Mouse (Mus musculus): ENCODE results near the gene Syne2. TPM values are rescaled to one million over a fixed set of nuclear protein-coding genes. Genes with fewer than 3 reads are reported as not detected.
"Not testable (repeated sequence)": the region's sequence is repeated elsewhere in the genome, so short reads cannot be mapped to it uniquely, and the experiment has no call there.

The Syne2 gene
- 137 TPM in 2 replicates for polyA plus RNA-seq (2015; fragmentation: Nextera tagmentation; extraction: Ambion mirVana)

DNA sequence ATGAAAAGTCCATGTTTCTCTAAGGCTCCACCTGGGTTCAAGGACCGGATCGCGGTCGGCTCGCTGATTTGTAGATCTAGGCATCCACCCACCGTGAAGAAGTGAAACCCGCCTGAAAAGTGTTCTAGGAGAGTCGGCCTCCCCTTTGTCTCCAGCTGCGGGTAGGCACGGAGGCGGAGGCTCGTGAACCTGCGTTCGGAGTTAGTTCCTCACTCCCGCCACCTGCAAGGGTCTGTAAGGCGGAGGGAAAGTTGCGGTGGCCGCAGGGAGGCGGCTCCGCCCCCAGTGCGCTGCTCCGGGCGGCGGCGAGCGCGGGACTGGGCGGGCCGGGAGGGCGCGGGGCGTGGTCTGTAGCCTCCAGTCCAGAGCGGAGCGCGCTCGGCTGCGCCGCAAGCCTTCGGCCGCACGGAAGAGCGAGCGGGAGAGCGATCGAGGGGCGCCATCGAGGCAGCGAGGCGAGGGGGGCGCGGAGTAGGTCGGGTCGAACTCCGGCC lies at the start of gene Syne2:
Syne2 (plus strand) TSS at position 176 of the 494 bp plus-strand sequence.
- peaks cover 41% of the 10 kb centered on the region for H3K4me1 ChIP-seq
- no peaks in the 10 kb centered on the region for H3K9me3 ChIP-seq (replicated peaks)
- no peaks in the 10 kb centered on the region for H3K27me3 ChIP-seq
- peak; percentile 97 for ATAC-seq
- peak within 1 kb of the TSS; percentile 86 for H3K27ac ChIP-seq
- peak within 1 kb of the TSS; percentile 96 for H3K9ac ChIP-seq
- peak within 1 kb of the TSS; percentile 69 for H3K4me2 ChIP-seq
- peak within 1 kb of the TSS; percentile 91 for H3K4me3 ChIP-seq
- WGBS, result under 1% methylated on average over 51 of the region's 54 CpGs
- H3K36me3 ChIP-seq (ENCODE audit: poor library complexity, severe bottlenecking), result no peaks in the 10 kb centered on the region

DNA sequence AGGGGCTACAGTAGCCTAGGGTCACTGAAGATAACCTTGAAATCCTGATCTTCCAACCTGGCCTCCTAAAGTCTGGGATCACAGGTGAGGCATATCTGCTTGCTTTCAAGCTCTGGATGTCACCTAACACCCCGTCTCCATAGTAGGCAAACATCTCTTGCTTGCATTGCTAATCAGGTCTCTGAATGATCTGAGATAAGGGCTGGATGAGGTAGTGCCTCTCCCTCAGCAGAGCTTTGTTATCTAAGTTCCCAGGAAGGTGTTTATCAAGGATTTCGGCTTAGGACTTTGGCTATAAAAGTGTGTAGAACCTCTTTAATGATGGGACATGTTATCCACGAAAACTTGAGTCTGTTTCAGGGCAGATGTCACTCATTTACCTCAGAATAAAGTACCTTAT lies 46.5 kb upstream of the Syne2 start:
- Histone ChIP-seq H3K36me3 (ENCODE audit: poor library complexity, severe bottlenecking) (no peaks in the 10 kb centered on the region), H3K27me3 (no peaks in the 10 kb centered on the region), H3K4me1 (no peaks in the 10 kb centered on the region), H3K9me3 (replicated peaks) (no peaks in the 10 kb centered on the region), H3K4me2 (no peak overlapping the region), H3K4me3 (no peak overlapping the region), H3K27ac (no peak overlapping the region), H3K9ac (no peak overlapping the region)
- ATAC-seq, result no peak
- 75% methylated on average over 3 of the region's 3 CpGs for WGBS

DNA sequence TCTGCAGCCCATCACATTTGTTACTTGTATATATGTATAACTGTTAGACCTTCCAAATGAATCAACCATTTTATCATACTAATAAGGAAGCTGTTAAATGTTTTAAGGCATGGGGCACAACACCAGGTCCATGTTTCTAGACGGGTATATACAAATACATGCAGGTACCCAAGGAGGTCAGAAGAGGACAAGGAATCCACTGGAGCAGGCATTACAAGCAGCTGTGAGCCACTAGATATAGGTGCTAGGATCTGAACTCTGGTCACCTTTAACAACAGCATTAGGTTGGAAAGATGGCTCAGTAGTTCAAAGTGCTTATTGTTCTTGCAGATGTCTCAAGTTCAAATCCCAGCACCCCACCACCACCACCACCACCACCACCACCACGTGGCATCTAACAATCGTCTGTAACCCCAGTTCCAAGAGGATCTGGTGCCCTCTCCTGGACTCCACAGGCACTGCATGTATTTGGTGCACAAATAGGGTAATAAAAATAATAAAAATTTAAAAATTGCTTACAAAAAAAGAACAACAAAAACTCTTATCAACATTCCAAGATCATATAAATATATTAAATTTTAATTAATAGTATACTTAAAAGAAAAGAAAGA lies 45.4 kb upstream of the Syne2 start:
- 31% methylated on average over 3 of the region's 3 CpGs for WGBS
- H3K36me3 ChIP-seq (ENCODE audit: poor library complexity, severe bottlenecking), result no peaks in the 10 kb centered on the region
- H3K27me3 ChIP-seq, result no peaks in the 10 kb centered on the region
- H3K4me2 ChIP-seq, result no peak overlapping the region
- no peak overlapping the region for H3K4me3 ChIP-seq
- no peaks in the 10 kb centered on the region for H3K9me3 ChIP-seq (replicated peaks)
- no peaks in the 10 kb centered on the region for H3K4me1 ChIP-seq
- H3K9ac ChIP-seq, result no peak overlapping the region
- no peak for ATAC-seq
- H3K27ac ChIP-seq, result no peak overlapping the region

DNA sequence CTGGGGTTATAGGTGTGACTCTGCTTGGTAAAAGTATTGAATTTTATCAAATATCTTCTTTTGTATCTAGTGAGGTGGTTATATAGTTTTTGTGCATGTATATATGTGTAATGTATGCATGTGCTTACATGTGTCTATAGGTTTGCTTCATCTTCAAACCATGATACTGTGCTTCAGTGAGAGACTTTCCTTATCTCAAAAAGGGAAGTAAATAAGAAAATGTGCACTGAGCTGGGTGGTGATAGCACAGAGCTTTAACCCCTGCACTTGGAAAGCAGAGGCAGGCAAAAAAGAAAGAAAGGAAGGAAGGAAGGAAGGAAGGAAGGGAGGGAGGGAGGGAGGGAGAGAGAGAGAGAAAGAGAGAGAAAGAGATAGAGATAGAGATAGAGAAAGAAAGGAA lies 36.5 kb upstream of the Syne2 start:
- ATAC-seq, result no peak
- Histone ChIP-seq H3K27me3 (no peaks in the 10 kb centered on the region), H3K9me3 (replicated peaks) (no peaks in the 10 kb centered on the region; the same call in 1 of the 2 replicates), H3K36me3 (ENCODE audit: poor library complexity, severe bottlenecking) (no peaks in the 10 kb centered on the region), H3K4me1 (no peaks in the 10 kb centered on the region), H3K4me3 (no peak overlapping the region), H3K27ac (no peak overlapping the region), H3K9ac (no peak overlapping the region), H3K4me2 (no peak overlapping the region)

DNA sequence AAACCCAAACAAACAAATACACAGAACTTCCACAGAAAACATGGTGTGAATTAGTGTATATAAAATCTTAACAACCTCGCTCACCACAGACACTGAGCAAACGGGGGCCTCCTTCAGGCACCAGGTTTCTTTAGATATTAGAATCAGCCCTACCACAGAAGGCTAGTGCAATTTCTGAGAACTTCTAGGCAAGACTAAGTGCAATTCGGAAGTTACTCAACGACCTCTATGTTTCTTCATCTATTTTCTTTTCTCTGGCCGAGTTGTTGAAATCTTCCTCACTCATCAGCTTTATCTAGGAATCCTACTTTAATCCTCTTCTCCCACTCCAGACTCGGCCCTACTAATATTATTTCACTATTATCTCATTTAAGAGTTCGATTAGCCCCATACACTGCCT lies 35.9 kb upstream of the Syne2 start:
- Histone ChIP-seq H3K27ac (no peak overlapping the region), H3K4me1 (no peaks in the 10 kb centered on the region), H3K9me3 (replicated peaks) (no peaks in the 10 kb centered on the region; the same call in 1 of the 2 replicates), H3K27me3 (no peaks in the 10 kb centered on the region), H3K36me3 (ENCODE audit: poor library complexity, severe bottlenecking) (no peaks in the 10 kb centered on the region), H3K4me2 (no peak overlapping the region), H3K9ac (no peak overlapping the region), H3K4me3 (no peak overlapping the region)
- WGBS, result 90% methylated on average over 7 of the region's 7 CpGs
- ATAC-seq, result no peak

DNA sequence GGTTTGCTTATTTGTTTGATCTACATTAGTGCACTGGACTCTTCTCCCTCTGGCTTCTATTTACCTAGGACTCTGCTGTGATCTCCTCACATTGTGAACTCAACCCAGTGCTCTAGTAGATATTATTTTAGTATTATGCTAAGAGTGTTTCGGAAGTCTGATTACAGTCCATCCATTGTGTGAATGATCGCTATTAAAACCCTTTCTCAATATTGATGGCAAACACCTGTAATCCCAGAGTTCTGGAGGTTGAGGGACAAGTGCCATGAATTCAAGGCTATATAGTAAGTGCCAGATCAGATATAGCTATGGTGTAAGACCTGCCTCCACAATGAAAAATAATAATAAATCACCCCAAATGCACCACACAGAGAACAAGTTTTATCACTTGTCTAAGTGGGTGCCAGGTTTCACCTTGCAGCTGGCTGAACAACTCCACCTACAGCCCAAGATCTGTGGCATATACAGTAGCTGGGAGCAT lies 33.6 kb upstream of the Syne2 start:
- ATAC-seq, result no peak

DNA sequence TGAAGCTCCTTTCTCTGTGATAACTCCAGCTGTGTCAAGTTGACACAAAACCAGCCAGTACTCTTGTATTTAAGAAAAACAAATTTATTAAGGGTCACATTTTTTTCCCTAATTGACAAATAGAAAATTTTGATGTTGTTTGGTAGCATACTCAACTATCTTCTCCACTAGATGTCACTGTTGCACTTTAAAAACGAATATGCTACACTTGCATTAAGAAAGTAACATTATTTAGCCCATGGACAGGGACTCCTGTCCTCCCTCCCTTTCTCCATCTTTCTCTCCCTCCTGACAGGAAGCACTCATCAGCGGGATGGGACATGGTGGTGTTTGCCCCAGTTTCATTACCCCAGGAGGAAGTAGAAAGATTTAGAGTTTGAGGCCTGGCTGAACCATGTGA lies 31.3 kb upstream of the Syne2 start:
- 4% methylated on average over 2 of the region's 2 CpGs for WGBS
- H3K4me3 ChIP-seq; H3K9ac ChIP-seq; H3K4me2 ChIP-seq; H3K27ac ChIP-seq; H3K9me3 ChIP-seq (replicated peaks); H3K36me3 ChIP-seq (ENCODE audit: poor library complexity, severe bottlenecking); H3K27me3 ChIP-seq; H3K4me1 ChIP-seq: not testable (repeated sequence)
- peak; percentile 50; the same call in 1 of the 2 replicates for ATAC-seq

More for the DNA sequence above, 33.6 kb upstream of the Syne2 start:
- no peaks in the 10 kb centered on the region for H3K36me3 ChIP-seq (ENCODE audit: poor library complexity, severe bottlenecking)
- H3K27me3 ChIP-seq, result no peaks in the 10 kb centered on the region
- H3K9me3 ChIP-seq (replicated peaks), result no peaks in the 10 kb centered on the region; the same call in 1 of the 2 replicates
- no peak overlapping the region for H3K9ac ChIP-seq
- WGBS, result 87% methylated on average over 2 of the region's 2 CpGs
- H3K27ac ChIP-seq, result no peak overlapping the region
- H3K4me3 ChIP-seq, result no peak overlapping the region
- H3K4me1 ChIP-seq, result no peaks in the 10 kb centered on the region
- no peak overlapping the region for H3K4me2 ChIP-seq

DNA sequence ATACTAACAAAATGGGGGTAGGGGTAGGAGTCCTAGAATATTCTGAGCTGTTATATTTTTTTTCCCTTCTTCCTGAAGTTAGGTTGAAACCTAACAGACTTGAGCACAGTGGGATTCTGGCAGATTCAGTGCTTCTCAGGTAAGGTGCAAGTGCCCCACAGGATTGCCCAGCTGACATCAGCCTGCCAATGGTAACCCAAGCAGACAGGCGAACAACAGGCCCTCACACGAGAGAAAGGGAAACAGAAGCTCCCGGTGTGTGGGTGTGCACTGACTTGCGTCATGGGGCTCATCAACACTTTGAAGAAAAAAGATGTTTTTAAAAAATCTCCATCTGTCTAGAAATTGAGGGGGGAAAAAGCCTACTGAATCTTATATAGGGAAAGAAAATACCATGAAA lies 28.5 kb upstream of the Syne2 start:
- Histone ChIP-seq H3K4me3 (no peak overlapping the region), H3K27ac (no peak overlapping the region), H3K9ac (no peak overlapping the region), H3K27me3 (no peaks in the 10 kb centered on the region), H3K36me3 (ENCODE audit: poor library complexity, severe bottlenecking) (no peaks in the 10 kb centered on the region), H3K4me2 (no peak overlapping the region), H3K4me1 (no peaks in the 10 kb centered on the region), H3K9me3 (replicated peaks) (no peaks in the 10 kb centered on the region)
- 67% methylated on average over 4 of the region's 4 CpGs for WGBS
- ATAC-seq, result no peak

DNA sequence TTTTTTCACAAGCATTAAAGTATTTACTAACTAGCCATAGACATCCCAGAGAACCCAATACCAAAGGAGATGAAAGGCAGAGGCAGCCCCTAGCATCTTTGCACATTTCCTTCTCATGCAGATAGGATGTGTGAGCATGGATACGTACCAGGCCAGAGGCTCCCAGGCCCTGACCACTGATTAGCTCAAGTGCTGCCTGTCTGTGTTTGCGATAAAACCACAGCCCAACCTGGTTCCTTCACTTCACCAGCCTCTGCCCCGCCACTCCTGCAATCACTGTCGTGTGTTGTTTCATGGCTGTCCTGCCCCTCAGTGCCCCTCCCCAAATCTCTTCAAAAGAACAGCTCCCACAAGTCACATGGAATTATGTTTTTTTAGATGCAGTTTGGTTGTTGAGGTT lies 23.4 kb upstream of the Syne2 start:
- Histone ChIP-seq H3K27me3 (no peaks in the 10 kb centered on the region), H3K27ac (no peak overlapping the region)

DNA sequence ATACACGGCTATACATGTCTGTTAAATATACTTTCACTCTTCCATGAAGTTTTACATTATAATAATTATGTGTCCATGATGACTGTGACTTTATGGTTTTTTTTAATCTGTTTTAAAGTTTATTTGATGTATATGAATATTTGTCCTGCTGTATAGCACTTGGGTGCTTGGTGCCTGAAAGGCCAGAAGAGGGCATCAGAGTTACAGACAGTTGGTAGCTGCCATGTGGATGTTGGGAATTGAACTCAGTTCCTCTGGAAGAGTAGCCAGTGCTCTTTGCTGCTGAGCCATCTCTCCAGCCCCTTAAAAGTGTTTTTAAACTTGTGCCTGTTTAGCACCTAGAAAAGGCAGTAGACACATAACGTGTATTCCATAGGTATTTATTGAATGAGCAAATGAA lies 21.4 kb upstream of the Syne2 start:
- Histone ChIP-seq H3K9me3 (replicated peaks) (no peaks in the 10 kb centered on the region), H3K4me2 (no peak overlapping the region), H3K27ac (no peak overlapping the region), H3K36me3 (ENCODE audit: poor library complexity, severe bottlenecking) (no peaks in the 10 kb centered on the region), H3K27me3 (no peaks in the 10 kb centered on the region), H3K4me3 (no peak overlapping the region), H3K9ac (no peak overlapping the region), H3K4me1 (no peaks in the 10 kb centered on the region)
- no peak for ATAC-seq
- 62% methylated on average over 2 of the region's 2 CpGs for WGBS

More for the DNA sequence above, 23.4 kb upstream of the Syne2 start:
- Histone ChIP-seq H3K36me3 (ENCODE audit: poor library complexity, severe bottlenecking) (no peaks in the 10 kb centered on the region), H3K4me1 (no peaks in the 10 kb centered on the region), H3K4me3 (no peak overlapping the region), H3K9me3 (replicated peaks) (no peaks in the 10 kb centered on the region), H3K9ac (no peak overlapping the region), H3K4me2 (no peak overlapping the region)
- ATAC-seq, result no peak
- WGBS, result 59% methylated on average over 4 of the region's 4 CpGs

DNA sequence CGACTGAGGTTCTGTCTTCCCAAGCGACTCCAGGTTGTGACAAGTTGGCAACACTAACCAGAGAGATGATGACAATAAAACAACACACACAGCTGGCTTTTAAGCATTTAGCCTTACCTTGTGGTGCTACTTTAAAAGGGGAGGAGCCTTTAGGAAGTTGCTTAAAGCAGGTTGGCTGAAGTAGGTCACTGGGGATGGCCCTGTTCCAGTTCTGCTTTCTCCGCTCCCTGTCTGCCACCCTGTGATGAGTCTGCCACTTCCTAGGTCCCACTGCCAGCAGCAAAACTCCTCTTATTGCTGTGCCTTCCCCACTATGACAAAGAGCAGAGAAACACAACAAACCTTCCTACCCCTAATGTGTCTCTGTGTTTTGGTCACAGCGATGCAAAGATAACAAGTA lies 11.7 kb upstream of the Syne2 start:
- WGBS, result 83% methylated on average over 4 of the region's 4 CpGs
- Histone ChIP-seq H3K4me1 (no peaks in the 10 kb centered on the region), H3K4me2 (no peak overlapping the region), H3K9ac (no peak overlapping the region), H3K27ac (no peak overlapping the region), H3K27me3 (no peaks in the 10 kb centered on the region), H3K9me3 (replicated peaks) (no peaks in the 10 kb centered on the region), H3K4me3 (no peak overlapping the region), H3K36me3 (ENCODE audit: poor library complexity, severe bottlenecking) (no peaks in the 10 kb centered on the region)
- no peak for ATAC-seq

DNA sequence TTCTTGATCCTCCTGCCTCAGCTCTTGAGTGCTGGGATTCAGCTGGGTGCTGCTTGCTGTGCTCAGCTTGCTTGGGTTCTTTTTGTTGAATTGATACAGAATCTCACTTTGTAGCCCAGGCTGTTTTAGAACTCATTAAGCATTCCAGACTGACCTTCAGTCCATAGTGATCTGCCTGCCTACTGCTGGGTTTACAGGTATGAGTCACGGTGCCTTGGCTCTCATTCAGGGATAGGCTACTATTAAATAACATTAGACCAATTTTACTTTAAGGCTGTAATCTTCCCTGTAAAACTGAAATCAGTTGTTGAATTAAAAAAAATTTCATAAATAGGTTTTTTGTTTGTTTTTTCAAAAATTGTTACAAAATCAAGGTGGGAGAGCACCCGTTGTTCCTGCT lies 4.2 kb upstream of the Syne2 start:
- no peak for ATAC-seq
- H3K36me3 ChIP-seq (ENCODE audit: poor library complexity, severe bottlenecking), result no peaks in the 10 kb centered on the region
- H3K9me3 ChIP-seq (replicated peaks), result no peaks in the 10 kb centered on the region
- H3K4me2 ChIP-seq, result no peak overlapping the region
- no peak overlapping the region for H3K4me3 ChIP-seq
- H3K27ac ChIP-seq, result no peak overlapping the region
- peaks cover 11% of the 10 kb centered on the region for H3K4me1 ChIP-seq
- H3K9ac ChIP-seq, result no peak overlapping the region
- no peaks in the 10 kb centered on the region for H3K27me3 ChIP-seq
- 94% methylated on average over 2 of the region's 2 CpGs for WGBS

DNA sequence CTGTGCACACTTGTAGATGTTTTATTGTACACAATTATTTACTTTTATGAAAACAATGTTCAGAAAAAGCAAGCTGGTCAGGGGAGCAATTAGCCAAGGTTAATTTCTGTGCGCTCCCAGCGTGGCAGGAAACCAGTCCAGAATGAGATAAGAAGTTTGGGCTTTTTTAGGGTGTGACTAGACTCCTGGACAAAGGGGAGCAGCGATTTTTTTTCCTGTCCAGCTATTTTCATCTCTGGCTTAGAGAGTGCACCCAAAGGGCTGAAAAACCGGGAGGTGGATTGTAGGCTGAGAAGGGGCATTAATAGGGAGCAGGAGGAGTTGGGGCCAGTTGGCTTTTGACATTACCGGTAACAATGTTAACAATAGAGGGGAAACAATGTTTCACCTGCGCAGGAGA lies 3.4 kb upstream of the Syne2 start:
- no peak overlapping the region for H3K4me2 ChIP-seq
- no peak overlapping the region for H3K9ac ChIP-seq
- no peak for ATAC-seq

More for the DNA sequence above, 3.4 kb upstream of the Syne2 start:
- H3K36me3 ChIP-seq (ENCODE audit: poor library complexity, severe bottlenecking), result no peaks in the 10 kb centered on the region
- 78% methylated on average over 6 of the region's 6 CpGs for WGBS
- H3K4me1 ChIP-seq, result peaks cover 14% of the 10 kb centered on the region
- H3K4me3 ChIP-seq, result no peak overlapping the region
- no peaks in the 10 kb centered on the region for H3K27me3 ChIP-seq
- H3K9me3 ChIP-seq (replicated peaks), result no peaks in the 10 kb centered on the region
- H3K27ac ChIP-seq, result no peak overlapping the region

Measured in forebrain, embryonic 13.5 days (tissue).